Mouse (Mus musculus): ENCODE measurements at regions not wholly inside any gene's neighbourhood (a gene's known extent, or its start where the extent isn't known, plus 50 kb on each side); places are given as distances from the start of the nearest gene placed in this dataset.

DNA sequence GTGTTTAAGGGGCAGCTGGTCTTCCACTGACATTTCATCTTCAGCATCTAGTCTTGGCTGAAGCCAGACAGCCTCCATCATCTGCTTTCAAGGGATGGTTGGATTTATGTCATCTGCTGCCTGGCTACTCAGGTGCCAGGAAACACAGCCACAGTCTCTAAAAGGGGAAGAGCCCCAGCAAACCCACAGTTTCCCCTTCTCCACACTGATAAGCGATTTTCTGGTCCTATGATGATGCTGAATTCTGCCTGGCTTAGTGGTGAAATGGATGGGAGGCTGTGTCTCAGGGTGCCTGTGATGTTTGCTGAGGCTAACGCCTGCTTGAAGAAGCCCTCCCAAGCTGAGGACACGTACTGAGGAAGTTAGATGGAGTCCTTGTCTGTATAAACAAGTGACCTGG lies 160.5 kb downstream of the Unc5cl start:
- no peak for TF ChIP-seq CTCF (conservative IDR thresholded peaks at IDR 0.05; ENCODE audit: low read length)
- TF ChIP-seq POU5F1 (IDR thresholded peaks at IDR 0.05; ENCODE audit: borderline replicate concordance, low read length) = no peak
- TF ChIP-seq NANOG (IDR thresholded peaks at IDR 0.05; ENCODE audit: borderline replicate concordance, low read length) = no peak
